Mouse (Mus musculus) brain, embryonic 14.5 days (tissue): ENCODE data around the gene Galnt2.

Experiments
- CTCF ChIP-seq: fragments of 200-500 bp; IDR thresholded peaks from 2 replicates; pipeline ENCODE4 v1.5.1; 2012; ENCODE audit warnings: inconsistent platforms, mild to moderate bottlenecking, moderate library complexity, borderline replicate concordance; ENCODE audit not compliant: insufficient read depth, insufficient read length; ENCODE audit errors: extremely low read depth
- POLR2A ChIP-seq: fragments of 200-500 bp; IDR thresholded peaks from 2 replicates; pipeline ENCODE4 v1.6.1; 2012; ENCODE audit warnings: mild to moderate bottlenecking, inconsistent platforms, borderline replicate concordance; ENCODE audit not compliant: poor library complexity, insufficient read depth, insufficient read length, severe bottlenecking; ENCODE audit errors: extremely low read depth

DNA sequence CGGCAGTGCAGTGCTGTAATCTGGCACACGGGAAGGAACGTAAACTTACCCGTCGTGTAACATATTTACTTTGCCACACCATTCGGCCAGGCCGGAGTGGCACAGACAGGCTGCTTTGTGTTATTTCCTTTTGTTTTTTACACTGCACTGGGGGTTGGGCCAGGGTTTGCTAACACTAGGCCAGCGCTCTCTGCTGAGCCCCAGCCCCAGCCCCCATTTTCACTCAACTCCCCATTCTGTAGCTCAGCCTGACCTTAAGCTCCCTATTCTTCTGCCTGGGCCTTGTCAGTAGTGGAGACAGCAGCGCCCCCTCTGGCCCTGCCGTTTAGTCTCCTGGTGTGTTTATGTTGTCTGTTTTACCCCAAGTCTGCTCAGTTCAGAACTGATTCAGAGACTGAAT is 83.6 kb downstream of the Galnt2 start:
- peak; percentile 60; the same call in 1 of the 2 replicates for TF ChIP-seq CTCF
- no peak for TF ChIP-seq POLR2A
